Mouse (Mus musculus) urinary bladder, postnatal 14 days (tissue): Measurements from ENCODE around the gene Olfr1368.

Experiments
- DNase-seq: peaks from one replicate; pipeline ENCODE4 v3.0.0; 2021; ENCODE audit warnings: low spot score

Gene Olfr1368

GRCm38 (mm10) chr13:21145767-21146166 lies at the start of gene Olfr1368:
Gene Olfr1368, minus strand, starts transcription at chr13:21145867.
- no peak for DNase-seq

- no peak for DNase-seq
These were observed 39.9 kb upstream of the Olfr1368 start for GRCm38 (mm10) chr13:21185521-21185920.

- DNase-seq = no peak
These were observed 38.0 kb upstream of the Olfr1368 start for GRCm38 (mm10) chr13:21183661-21184060.

GRCm38 (mm10) chr13:21183066-21183465 lies 37.4 kb upstream of the Olfr1368 start:
- no peak for DNase-seq

GRCm38 (mm10) chr13:21181996-21182395 lies 36.3 kb upstream of the Olfr1368 start:
- no peak for DNase-seq

- DNase-seq = peak; percentile 44
These were observed 35.2 kb upstream of the Olfr1368 start for GRCm38 (mm10) chr13:21180551-21181530.

- peak; percentile 90 for DNase-seq
These were observed 34.3 kb upstream of the Olfr1368 start for GRCm38 (mm10) chr13:21179724-21180550.

GRCm38 (mm10) chr13:21179367-21179723 lies 33.7 kb upstream of the Olfr1368 start, which contains the start of gene Trim27:
Gene Trim27, plus strand, starts transcription at chr13:21179445.
- no peak for DNase-seq

GRCm38 (mm10) chr13:21178364-21178763 lies 32.7 kb upstream of the Olfr1368 start:
- no peak for DNase-seq

GRCm38 (mm10) chr13:21177657-21178056 lies 32.0 kb upstream of the Olfr1368 start:
- DNase-seq = peak; percentile 42

GRCm38 (mm10) chr13:21176733-21177132 lies 31.1 kb upstream of the Olfr1368 start:
- DNase-seq = no peak

GRCm38 (mm10) chr13:21173072-21173471 lies 27.4 kb upstream of the Olfr1368 start:
- peak; percentile 94 for DNase-seq

GRCm38 (mm10) chr13:21172241-21173027 lies 26.8 kb upstream of the Olfr1368 start:
- peak; percentile 59 for DNase-seq

- DNase-seq = no peak
These were observed 26.0 kb upstream of the Olfr1368 start for GRCm38 (mm10) chr13:21171600-21172150.

- DNase-seq = no peak
These were observed 25.5 kb upstream of the Olfr1368 start for GRCm38 (mm10) chr13:21171156-21171530.

- DNase-seq = no peak
These were observed 24.9 kb upstream of the Olfr1368 start for GRCm38 (mm10) chr13:21170431-21171155.

- peak; percentile 79 for DNase-seq
These were observed 24.2 kb upstream of the Olfr1368 start for GRCm38 (mm10) chr13:21169657-21170430.

GRCm38 (mm10) chr13:21169121-21169656 lies 23.5 kb upstream of the Olfr1368 start:
- no peak for DNase-seq

- no peak for DNase-seq
These were observed 22.8 kb upstream of the Olfr1368 start for GRCm38 (mm10) chr13:21168371-21169011.
